Mouse (Mus musculus) gastrocnemius, postnatal 10 days (tissue): ENCODE results near the gene Slc38a6. TPM values are rescaled to one million over a fixed set of nuclear protein-coding genes. Genes with fewer than 3 reads are reported as not detected.

ENCODE experiments used
- DNase-seq: peaks from one replicate; pipeline ENCODE4 v3.0.0; 2021; ENCODE audit warnings: mixed read lengths
- total RNA-seq, 2 experiments: library from RNA; stranded (reverse); gene quantifications; 2 replicates each; pipeline ENCODE4 v1.2.3; 2021

Slc38a6 gene
- total RNA-seq, 2 experiments from 2014 or later = 5.7 to 9.9 TPM

DNA sequence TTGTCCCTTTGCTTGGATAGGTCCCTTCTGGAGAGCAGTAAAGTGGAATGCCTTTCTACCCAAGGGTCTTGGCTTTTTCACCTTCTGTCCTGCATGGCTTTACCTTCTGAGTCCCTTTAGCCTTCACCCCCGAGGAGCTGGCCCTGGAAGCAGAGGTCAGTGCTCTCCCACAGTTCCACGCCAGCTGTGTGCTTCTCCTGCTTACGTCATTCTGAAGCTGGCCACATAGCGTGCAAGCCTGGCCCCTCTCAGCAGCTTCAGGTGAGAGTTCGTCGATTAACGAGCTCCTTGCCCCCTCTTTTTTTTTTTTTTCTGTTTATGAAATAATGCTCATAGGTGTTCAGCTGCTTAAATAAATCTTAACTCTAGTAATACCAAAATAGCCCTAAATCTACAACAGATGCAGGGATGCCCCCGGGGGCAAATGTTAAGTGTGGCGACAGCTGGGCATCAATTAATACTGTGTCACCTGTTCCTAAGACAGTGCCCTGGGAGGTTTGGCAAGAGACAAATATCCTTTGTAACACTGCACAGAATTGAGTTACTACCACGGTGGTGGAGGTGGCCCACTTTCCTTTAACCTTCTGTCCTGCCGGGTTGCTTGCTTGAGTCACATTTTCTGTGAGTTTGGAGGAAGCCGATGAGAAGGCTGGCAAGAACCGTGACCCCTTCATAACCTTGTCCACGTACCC lies 68.7 kb downstream of the Slc38a6 start:
- DNase-seq = no peak

DNA sequence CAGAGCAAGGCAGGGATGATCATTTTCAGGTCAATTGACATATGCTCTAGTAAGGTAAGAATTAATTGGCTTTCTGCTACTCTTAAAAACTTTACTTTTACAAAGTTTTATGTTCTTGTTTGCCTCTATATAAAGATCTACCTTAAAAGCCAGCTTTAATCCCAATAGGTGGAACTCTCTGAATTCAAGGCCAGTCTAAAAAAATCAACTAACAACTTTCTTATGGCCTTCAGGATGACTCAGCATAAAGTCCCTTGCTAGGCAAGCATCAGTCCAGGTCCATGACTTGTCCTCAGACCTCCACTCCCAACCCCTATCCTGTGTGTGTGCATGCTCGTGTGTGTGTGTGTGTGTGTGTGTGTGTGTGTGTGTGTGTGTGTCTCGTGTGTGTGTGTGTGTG lies 70.1 kb downstream of the Slc38a6 start:
- no peak for DNase-seq

DNA sequence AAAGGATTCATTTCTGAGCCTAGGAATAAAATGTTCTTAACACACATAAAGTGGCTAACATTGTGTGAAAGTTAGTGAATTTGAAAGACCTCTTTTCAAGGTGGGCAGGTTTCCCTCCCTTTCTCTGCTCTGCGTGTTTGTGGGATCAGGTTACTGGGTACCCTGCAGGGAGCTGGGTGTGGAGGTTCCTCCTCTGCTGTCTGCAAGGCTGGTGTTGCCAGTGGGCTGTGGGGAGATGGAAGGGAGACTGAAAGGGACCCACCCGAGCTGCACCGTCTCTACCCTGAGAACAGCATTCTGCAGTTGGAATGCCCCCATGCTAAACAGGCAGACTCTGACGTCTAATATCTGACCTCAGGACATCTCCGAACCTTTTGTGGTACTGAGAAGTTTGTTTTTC lies 70.7 kb downstream of the Slc38a6 start:
- DNase-seq = no peak

DNA sequence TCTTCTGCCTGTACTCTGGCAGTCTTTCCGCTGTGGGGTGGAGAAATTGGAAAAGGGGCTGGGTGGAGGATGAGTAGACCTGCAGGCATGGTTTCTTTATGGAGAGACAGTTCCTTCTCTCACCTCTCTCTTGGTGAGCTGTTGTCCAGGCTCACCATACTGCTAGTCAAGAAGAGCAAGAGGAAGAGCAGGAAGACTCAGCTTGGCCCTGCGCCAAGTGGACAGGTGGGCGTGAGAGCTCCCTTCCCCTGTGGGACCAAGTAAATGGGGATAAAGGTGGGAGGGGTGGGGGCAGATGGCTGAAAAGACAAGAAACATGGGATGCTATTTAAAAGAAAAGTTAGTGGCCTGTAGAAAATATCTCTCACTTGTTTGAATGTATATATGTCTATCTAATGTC lies 71.2 kb downstream of the Slc38a6 start:
- DNase-seq = no peak

DNA sequence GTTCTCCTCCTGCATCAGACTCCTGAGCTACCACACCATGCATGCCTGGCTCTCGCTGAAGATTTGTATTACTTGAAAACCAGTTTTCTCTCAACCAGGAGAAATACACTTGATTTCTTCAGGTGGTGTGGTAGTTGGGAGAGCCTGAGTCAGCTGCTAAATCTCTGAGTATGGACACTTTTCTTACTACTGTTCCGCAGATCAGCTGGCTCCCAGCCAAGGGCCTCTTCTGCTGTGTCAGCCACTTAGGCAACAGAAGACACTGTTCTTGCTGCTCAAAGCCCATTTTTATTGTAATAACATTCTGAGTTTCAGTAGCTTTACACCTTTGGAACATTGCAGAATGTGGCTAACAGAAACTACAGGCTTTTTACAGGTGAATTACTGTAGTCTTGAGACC lies 72.1 kb downstream of the Slc38a6 start:
- DNase-seq = peak; percentile 66

DNA sequence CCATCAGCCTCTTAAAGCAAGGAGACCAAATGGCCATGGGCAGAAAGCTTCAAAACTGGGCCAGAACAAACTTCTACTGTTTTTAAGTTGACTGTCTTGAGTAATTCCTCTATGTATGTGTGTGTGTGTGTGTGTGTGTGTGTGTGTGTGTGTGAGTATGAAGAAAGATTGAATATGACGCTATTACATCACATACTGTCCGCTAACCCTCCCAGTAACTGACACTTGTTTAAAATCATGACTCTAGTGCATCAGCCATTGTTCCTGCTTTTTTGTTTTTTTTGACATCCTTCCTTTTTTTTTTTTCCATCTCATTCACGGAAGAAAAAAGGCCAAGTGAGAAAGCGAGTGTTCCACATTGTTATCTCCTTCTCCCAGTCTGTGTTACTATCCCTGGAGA lies 72.9 kb downstream of the Slc38a6 start:
- DNase-seq = no peak

DNA sequence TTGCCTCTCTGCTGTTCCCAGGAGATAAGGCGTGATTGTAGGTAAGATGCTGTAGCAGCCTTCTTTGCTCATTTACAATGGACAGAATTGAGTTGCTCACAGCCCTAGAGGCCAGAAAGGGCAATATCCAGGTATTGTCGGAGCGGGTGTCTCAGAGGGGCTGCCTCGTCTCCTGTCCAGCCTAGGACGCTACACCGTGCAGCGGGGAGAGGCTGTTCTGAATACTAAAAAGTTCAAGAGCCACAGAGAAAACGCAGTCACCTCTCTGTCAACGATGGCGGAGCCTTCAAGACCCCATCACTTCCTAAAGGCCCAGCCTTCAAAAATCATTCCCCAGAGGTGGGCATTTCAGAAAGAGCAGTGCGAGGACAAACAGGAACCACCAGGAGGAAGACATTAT lies 74.6 kb downstream of the Slc38a6 start:
- DNase-seq = no peak

DNA sequence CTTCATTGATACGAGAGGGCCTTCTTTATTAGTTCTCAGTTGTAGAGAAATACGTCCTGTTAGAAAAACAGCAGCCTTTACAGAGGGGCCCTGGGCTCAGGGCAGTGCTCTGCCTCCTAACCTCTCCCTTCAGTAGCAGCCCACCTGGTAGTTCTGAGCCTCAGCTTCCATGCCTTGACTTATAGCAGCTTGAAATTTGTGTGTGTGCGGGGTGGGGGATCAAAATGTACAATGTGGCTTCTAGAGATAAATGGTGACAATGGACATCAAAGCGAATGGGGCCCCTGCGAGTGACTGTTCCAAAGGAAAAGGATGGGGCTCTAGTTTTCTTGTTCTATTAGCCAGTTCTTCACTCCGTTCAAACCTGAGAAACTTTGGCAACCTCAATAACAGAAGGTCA lies 76.8 kb downstream of the Slc38a6 start:
- no peak for DNase-seq

DNA sequence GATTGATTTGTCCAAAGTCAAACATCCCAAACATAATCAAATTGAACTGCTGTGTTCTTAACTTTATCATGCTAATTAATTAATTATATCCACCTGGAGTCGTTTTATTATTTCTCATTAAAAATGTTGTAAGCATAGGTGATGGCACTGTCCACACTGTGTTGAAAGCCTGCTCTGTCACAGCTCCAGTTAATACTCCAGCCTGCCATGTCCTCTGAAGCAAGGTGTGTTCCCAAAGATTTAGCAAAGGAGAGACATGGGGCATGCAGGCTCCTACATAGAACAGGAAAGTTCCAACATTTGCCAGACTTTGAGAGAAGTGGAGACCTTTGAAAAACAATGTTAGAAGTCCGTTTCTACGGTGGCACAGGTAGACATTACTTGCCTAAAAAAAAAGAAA lies 77.4 kb downstream of the Slc38a6 start:
- DNase-seq = no peak

DNA sequence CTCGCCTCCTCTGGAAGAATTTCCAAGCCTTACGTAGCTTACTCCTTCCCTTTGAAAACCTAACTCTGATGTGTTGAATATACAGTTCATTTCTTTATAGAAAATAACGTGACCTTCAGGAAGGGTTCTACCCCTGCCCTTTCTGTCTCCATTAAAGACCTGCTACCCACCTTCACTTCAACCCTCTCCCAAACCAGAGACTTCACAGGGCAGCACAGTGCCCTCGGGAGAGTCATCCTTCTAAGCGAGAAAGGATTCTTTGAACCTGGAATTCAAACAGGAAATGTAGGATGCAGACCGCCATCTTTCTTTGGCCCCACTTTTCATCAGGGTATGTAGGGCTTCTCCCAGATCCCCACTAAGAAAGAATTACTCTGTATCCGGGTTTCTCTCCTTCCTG lies 80.0 kb downstream of the Slc38a6 start:
- no peak for DNase-seq

DNA sequence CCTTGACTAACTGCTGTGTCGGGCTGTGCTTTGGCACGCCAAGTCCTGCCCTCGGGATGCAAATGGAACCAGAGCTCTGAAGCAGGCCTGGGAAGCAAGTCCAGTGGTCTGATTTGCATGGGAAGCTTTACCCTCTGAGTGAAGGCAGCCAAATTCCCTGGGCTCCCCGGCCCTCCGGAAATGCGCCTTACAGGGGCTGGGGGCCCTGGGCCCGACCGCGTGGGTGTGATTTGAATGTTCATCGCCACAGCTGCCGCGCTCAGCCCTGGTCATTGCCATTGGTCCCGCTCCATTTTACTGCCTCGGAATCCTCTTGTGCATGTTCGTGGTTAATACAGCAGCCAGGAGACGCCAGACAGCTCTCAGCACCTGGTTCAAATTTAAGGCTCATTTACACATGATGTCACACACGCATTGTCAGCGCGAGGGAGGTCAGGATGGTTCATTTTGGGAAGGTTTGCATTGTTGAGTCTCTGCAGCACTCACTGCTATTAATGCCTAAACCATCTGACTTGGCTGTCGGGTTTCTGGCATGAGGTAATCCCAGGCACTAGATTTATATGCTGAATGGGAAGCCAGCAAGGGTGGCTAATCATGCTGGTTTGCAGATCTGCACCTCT lies 81.0 kb downstream of the Slc38a6 start:
- DNase-seq = peak; percentile 34

DNA sequence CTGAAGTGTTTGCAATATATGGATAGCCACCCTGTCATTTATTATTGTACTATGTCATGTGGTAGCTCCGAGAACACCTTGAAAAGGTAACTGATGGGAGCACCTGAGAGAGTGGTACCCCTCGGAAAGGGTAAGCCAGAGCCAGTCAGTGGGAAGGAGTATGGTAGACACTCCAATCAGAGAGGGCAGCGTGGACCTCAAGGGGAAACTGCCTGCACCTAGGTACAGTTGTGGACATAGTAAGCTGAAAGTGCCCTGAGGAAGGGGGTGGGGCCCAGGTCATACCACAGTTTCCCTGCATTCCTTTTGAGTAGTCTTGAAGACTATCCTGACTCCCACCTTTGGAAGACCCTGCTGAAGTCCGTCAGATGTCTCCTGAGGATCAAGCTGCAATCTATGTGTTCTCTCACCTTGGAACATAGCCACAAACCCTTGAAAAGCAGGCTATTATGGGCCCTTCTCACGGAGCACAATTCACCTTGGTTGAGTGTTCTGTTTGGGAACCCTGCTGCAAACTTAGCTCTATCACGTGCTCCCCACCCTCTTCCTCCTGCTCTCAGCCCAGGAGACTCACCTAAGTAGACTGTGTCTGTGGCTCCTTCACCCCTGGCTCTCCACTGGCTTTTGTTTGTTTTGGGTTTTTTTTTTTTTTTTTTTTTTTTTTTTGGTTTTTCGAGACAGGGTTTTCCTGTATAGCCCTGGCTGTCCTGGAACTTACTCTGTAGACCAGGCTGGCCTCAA lies 82.5 kb downstream of the Slc38a6 start:
- DNase-seq = no peak

DNA sequence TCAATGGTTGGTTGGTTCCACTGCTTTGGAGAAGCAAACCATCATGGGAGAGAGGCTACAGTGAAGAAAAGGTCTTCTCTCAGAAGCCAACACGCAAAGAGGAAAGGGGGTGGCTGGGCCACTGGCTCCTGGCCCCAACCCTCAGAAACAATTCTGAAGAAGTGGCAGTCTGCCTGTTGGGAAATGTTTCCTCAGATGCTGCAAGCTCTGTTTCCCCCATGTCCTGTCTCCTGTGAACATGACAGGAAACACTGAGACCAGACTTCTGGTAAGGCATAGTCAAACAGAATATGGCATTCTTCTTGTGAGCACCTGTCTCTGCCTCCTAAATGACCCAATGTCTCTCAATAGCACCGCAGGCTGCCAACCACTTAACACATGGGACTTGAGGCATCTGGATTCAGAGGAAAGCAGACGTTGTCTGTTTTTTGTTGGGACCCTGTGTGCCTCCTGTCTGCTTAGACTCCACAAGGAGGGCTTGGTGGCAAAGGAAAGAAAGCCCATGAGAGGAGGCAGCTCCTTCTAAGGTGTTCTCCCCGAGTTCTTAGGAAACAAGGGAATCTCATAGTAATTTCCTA lies 83.9 kb downstream of the Slc38a6 start:
- DNase-seq = no peak

DNA sequence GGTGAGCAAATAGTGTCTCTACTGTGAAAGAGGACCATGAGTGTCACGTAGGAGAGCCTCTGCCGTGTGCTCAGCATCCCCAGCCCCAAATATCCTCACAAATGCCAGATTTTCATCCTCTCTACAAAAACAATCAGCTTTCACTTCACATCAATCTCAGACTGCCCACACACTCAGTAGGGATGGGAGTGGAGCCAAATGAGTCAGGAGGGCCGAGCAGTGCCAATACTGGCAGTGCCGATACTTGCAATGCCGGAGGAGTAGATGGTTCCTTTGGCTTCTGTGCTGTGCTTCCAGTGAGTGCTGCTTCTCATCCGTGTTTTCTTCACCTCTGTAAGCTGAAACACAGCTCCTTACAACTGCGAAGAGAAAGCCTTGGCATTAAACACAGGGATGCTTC lies 84.6 kb downstream of the Slc38a6 start:
- no peak for DNase-seq

DNA sequence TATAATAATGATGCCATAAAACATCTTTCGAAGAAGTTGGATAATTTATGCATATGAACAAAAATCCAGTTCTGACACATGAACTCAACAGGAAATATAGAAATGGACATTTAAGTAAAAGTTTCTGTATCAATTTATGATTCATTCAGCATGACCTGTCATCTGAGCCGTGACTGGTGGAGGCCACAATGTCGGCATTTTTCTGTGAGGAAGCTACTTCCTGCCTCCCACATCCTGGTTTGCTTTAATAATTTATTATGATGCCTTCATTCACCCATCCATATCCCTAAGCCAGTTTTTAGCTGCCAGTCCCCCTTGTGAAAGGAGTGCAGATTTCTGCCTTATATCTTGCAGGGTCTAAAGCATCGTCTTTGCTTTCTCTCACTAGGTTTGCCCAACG lies 91.4 kb downstream of the Slc38a6 start:
- DNase-seq = no peak

DNA sequence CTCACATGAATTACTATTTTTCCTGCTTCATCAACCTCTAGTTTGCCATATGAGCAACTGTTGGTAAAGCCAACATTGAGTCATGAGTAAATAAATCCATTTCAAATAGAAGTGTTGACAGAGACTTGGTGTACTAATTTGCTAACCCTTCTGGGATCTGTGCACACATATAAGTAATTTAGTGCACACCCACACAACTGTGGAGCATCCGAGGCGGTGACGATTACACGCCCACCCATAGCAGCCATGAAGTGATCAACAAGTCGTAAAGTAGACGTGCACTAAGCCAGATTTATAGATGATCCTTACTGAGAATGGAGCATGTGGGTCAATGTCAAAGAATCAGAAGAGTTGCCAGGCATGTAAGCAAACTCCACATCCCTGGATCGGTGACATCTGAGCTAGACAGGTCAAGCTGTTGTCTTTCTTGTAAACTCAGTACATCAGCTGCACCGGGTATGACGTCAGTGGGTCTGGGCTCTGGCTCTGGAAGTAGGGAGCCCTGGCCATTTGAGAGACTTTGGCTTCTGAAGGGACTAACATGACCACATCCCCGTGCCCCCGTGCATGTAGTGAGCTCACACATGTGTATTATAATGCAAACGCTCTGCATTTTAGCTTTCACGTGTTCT lies 92.3 kb downstream of the Slc38a6 start:
- DNase-seq = no peak

DNA sequence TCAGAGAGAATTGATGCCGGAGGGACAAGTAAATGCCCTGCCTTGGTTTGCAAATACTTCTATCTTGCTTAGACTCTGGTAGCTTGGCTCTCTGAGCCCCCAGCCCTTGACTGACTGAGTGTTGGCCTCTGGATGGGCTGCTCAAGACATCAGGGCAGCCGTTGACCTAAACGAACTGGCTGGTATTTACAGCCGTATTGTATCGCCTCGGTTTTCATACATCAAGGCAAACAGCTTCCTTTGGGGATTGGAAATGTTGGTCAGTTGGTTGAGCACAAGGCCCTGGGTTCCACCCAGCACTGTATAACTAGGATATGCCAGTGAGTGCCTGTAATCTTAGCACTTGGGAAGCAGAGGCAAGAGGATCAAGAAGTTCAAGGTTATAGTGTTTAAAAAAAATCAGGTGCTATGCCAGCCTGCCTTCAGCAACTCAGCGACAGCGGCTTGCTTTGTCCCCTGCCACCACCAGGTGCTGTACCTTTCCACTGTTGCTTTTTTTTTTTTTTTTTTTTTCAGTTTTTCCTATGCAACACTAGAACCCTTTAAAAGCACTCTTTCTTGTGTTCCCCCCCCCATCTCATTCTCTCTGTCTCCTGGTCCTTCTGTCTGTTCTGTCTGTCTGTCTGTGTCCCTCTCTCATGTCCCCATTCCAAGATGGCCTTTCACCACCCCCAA lies 94.2 kb downstream of the Slc38a6 start:
- no peak for DNase-seq

DNA sequence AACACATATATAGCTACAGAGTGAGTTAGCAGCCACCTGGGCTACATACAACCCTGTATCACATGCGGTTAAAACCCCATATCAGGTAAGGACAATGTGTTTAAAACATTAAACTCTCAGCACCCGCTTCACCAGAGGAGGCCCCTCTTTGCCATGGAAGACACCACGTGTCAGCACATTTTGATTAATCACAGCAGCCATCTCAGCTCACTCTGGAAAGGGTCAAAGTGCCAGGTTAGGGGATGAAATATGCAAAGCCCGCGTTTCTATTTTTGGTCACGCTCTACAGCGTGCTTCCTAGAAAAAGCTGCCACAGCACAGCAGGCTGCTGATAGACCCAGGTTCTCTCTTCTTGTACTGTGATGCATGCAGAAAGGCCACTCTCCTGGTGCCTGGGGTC lies 94.9 kb downstream of the Slc38a6 start:
- no peak for DNase-seq

DNA sequence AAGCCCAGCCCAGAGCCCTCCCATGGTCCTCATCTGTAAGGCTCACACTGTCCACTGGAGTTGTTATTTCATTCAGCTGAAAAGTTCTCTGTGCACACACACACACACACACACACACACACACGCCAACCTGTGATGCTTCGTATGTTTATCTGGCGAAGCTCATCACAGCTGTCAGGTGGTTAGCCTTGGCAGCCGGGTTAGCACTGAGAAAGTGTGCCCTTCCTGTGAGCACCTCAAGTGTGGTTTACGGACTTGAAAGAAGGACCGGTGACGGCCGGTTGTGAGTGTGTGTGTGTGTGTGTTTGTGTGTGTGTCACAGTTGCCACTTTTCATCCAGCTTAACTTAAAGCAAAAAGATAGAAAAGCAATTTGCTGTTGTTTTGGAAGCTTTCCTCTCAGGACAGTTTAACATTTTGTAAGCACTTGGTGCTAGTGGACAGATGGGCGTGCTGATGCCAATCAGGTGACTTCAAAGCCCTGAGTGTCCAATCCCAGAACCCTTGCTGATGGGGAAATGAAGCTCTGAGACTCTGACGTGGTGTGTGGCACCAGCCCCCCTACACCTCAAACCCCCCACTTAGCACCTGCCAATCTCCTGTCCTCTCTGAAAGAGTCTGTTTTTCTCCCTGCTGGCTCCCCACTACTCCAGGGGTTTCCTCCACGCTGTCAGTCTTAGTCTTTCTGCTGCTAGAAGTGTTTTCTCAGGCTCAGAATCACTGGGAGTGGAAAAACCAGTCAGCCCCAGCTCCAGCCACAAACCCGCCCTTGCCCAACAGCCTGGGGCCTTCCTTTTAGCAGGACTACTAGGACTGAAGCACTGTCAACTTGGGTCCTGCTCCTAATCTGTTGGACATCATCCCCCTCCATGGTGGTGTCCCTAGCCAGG lies 96.0 kb downstream of the Slc38a6 start:
- DNase-seq = no peak

DNA sequence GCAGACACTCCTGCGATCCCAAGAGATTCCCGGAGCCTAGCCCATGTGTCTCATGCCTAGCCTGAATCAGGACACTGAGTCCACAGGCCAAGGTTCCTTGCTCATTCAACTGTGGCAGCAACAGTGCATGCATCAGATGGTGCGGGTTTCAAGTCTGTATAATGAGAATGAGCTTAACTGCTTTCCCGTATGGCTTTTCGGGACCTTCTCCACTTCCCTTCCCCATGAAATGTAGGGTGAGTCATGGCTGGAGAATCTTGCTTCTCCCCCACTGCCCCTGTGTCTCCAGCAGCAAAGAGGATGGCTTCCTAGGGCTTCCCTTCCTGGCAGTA lies 96.6 kb downstream of the Slc38a6 start:
- DNase-seq = no peak

DNA sequence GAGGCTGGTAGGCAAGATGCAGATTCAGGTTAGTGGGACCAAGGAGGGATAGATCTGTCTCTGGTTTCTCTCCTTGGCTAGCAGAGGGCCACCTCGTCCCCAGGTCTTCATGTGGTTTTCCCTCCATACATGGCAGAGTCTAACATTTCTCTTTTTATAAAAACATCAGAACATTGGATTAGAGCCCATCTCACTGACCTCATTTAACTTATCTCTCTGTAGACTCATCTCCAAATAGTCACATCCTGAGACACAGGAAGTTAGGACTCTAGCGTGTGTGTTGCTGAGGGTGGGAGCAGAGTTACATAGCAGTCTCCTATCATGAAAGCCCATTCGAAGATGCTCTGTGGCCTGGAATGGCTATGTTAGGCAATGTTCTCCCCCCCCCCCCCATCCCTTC lies 97.3 kb downstream of the Slc38a6 start:
- no peak for DNase-seq
